Mouse (Mus musculus) urinary bladder, adult 2 months (tissue): ENCODE results near the gene Evi5. TPM values are rescaled to one million over a fixed set of nuclear protein-coding genes. Genes with fewer than 3 reads are reported as not detected.

Experiments used
- DNase-seq: peaks from one replicate; pipeline ENCODE4 v3.0.0; 2022; ENCODE audit warnings: low spot score
- polyA plus RNA-seq: library from polyadenylated mRNA; depleted of rRNA; stranded (reverse); fragments of >200 nt; gene quantifications from 2 replicates; pipeline ENCODE4 v1.2.3, GENCODE M21; 2012

Gene Evi5
- polyA plus RNA-seq, 1 experiment, result 22.4 TPM

DNA sequence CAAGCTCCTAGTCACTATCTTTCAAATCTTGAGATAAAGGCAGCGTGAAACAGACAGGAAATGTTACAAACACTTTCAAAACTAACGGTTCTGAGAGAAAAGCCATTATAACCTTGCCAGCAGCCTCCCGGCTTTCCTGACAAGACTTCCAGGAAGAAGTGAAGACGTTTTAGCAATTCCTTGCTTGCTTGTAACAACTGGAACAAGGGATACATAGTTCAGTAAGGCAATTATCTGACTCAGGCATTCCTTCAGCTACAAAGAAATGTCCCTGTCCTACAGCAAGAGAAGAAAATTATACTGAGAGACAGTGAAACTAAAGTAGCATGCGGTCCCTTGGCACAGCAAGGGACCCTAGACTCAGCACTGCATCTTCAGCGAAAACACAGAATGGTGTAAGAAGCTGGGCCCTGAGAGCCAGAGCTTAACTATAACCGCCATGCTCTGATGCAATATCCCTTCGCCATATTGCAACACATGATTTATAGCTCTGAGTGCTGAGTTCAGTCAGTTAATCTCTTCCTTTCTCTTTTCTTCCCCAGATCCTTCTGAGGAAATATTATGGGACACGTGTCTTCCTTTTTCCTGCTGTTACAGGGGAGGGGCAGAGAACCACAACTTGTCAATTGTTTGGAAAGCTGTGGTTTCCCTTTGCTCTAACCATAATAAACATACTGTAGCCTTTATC is 125.5 kb downstream of the Evi5 start:
- no peak for DNase-seq

DNA sequence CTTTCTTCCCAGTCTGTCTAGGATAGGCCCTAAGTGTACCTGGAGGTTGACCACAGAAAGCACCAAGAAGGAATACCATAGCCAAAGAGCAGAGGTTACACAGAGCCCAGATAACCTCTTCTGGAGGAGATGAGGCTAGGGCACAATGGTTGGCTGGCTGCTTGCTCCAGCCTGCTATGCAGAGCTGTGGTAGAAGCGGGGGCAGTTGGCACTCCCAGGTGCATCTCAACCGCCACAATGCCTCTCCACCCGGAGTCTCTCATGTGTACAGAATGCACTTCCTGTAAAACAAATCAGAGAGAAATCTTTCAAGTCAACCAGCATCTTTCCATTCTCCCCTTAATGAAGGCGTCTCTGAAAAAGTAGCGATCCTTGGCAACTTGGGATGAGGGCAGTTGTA is 135.9 kb downstream of the Evi5 start:
- DNase-seq, result no peak

DNA sequence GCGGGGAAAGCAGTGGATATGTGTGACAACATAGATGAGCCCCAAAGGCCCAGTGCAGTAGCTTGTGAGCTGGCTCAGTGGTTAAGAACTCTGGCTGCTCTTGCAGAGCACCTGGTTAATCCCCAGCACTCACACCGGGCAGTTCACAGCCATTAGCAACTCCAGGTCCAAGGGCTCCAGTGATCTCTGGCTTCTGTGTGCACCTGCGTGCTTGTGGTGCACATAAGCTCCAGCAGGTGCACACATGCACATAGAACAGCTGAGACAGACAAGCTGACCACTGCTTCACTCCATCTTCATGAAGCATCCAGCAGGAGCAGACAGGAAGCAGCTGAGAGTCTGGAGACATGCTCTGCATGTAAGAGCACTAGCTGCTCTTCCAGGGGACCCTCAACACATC is 136.6 kb downstream of the Evi5 start:
- no peak for DNase-seq

DNA sequence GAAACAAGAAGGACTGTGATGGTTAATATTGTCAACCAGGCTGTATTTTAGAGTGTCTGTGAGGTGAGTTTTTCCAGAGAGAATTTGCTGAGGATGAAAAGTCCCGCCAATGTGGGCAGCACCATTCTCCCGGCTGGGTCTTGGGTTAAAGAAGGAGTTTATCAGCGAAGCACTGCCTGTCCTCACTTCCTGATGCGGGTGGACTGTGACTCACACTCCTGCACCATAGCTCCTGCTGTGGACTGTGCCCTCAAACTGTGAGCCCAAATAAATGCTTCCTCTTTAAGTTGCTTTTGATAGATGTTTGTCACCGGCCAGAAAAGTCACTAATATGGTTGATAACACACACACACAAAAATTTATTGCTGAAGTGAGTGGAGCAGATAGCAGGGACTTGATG is 138.7 kb downstream of the Evi5 start:
- DNase-seq, result no peak

DNA sequence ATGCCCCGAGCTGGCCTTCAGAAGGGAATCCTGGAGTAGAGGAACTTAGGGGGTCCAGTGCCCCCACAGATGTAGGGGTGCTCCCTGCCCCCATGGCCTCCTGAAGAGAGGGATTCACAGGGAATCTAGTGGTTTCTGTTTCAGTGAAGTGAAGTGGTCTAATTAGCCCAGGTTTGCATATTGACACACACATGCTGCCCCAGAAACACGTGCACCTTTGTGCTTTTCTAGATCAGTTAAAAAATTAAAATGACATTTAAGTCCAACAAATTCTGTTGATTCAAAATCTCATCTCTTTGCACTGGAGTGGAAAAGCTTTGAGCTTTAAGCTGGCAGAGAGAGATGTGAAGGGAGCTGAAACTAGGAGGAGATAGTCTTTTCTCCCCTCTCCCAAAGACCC is 143.1 kb downstream of the Evi5 start:
- no peak for DNase-seq

DNA sequence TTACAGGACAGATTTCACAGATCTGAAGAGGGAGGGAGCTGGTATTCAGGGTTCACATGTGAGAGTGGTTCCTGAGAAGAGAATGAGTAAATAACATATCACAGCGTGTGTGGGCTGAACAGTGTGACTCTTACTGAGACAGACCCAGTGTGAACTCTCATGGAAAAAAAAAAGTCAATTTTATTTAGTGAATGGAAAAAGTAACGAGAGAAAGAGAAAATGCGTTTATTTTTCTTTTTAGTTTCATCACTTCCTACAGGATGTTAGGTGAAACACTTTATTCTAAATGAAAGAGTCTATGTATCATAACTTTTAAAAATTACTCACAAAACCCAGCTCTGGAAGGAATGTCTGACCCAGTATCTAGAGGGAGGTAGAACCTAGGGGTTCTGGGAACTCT is 143.5 kb downstream of the Evi5 start:
- no peak for DNase-seq

DNA sequence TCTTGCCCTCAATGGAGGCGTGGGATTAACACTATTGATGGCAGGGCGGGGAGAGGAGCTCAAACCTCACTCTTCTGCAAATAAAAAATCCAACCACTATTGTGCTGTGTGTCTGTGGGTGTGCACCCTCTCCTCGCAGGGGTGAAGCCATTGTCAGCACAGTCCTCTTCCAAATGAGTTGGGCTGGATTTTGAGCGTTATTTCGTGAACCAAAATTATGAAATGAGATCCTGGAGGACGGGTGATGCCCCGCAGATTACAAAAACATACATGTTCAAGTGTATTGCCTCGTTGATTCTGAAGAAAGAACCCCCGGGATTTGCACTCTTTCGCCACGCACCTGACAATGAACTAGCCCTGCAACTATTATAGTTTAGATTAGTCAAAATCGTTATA is 147.9 kb downstream of the Evi5 start:
- no peak for DNase-seq

DNA sequence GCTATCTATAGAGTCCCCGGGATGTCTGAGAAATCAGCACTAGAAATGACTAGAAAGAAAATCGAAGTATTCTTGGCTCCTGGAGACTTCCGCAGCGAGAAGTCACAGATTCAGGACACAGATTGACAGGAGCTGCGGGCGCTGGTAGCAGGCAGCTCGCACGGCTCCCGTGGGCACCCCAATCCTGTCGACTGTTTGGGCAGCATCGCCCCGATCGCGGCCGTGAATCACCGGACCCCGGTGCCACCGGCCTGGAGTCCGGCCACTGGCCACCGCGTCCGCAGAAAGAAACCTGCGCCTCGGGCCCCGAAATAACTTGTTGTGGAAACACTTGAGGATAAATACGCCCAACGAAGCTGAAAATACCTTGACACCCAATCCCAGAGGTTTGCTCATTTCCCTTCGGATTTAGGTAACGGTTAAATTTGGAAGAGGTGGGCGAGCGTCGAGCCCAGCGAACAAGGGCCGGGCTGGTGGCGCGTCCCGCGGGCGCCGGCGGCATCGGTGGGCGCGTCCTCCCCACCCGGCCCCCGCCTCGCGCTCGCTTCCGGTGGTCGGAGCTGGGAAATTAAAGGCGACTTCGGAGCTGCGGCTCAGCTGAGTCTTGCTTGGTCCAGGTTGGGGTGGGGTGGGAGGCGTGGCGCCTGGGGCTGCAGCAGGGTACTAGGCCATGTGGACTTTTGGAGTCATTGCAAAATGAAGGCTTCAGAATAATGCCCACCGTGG is 148.5 kb downstream of the Evi5 start:
- DNase-seq, result no peak

DNA sequence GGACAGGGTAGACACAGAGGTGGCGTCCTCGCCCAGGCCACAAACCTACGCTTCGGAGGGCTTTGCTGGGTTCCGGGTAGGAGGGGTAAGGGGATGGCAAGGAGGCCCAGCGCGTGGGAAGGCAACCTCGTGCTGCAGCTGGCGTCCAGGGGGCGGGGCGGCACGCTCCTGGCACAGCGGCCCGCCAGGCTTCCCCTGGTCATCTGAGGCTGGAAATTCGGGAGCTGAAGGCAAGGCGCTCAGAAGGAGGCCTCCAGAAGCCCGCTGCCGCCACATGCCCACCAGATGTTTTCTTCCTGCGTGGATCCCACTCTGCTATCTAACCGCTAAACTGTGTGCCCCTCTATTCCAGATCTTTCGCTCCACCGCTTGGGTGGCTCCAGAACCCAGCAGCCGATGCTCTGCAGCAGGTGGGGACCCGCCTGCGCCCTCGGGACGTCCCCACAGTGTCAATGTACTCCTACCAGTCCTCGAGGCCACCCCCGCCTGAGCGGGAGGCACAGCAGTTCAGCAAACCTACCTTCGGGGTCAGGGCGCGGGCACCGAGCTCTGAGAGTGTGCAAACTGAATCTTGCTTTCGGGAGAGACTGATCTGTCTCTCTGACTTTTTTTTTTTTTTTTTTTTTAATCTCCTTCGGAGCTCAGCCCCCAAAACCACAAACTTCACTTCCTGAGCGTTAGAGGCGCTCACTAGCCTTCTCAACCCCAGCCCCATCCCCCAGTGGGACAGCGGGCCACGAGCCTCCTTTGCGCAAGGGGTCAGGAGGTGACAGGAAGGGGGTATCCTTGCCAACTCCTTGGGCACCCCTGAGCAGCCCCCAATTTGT is 149.3 kb downstream of the Evi5 start, which contains the start of gene Gfi1:
TSS of gene Gfi1 (minus strand) at position 602 of the 827 bp plus-strand sequence.
- no peak for DNase-seq

DNA sequence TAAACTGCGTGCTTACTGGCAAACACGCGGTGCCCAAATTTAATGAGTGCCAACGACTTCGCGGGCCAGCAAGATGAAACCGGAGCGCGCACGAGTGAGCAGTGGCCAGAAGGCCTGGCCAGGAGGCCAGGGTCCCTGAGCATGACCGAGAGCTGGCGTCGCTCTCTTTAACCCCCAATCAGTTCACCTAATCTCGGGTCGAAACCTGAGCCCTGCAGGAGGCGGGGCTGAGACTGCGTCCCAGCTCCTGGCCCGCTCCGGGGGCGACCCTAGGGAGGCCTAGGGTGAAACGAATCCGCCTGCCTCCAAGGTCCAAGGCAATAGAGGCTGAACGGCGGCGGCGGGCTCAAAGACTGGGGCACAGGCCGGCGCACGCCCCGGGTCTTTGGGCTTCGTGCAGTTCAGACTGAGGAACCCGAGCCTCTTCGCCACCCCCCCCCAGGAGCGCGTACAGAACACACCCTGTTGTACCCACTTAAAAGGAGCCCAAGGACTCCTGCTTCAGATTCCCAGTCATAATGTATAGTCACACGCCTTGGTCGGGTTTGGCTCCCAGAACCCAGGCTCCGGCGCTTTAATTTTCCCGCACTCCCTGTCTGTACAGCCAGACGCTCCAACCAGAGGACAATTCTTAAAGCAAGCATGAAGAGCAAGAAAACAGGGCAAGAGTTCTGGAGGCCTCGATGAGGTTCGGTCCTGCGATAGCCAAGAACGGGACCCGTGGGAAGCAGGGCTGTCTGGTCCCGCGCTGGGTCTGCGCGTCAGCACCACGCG is 150.1 kb downstream of the Evi5 start:
- no peak for DNase-seq

DNA sequence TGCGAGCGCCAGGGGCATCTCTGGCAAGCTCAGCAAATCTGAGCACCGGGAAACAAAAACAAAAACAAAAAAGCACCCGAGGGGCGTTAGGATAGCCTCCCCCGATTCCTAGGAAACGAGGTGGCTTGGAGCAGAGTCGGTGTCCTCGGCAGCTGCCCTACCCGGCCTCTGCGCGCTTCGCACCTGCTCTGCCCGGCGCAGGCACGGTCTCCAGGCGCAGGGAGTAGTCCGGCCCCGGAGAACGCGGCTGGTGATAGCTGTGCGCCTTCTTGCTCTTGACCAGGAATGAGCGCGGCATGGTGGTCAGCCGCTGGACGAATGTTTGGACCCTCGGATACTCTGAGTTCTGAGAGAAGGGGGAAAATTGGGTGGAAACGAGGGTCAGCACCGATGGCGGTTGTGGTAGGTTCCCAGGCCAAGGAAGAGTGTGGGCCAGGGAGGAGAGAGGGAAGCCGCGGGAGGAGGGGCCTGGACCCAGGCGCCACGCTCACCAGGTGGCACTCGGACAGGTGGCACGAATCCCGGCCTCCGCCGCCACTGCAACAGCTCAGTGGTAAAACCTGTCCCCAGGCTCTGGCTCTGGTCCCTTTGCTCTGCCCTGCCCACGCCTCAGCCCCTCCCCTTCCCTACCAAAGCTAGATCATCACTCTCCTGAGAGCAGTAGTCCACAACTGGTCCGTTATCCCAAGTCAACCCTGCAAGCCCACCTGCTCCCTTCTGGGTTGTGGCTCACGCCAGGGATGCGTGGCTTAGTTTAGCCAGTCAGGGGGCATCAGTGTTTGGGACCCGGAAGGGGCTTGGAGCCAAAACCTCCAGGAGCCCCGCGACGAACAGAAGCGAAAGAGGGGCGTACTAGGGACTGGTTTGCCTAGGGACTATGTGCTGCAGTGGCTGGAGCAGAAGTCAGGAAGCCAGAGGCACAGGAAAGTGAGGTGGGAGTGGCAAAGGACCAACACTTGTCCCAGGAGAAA is 151.1 kb downstream of the Evi5 start:
- DNase-seq, result peak; percentile 24

DNA sequence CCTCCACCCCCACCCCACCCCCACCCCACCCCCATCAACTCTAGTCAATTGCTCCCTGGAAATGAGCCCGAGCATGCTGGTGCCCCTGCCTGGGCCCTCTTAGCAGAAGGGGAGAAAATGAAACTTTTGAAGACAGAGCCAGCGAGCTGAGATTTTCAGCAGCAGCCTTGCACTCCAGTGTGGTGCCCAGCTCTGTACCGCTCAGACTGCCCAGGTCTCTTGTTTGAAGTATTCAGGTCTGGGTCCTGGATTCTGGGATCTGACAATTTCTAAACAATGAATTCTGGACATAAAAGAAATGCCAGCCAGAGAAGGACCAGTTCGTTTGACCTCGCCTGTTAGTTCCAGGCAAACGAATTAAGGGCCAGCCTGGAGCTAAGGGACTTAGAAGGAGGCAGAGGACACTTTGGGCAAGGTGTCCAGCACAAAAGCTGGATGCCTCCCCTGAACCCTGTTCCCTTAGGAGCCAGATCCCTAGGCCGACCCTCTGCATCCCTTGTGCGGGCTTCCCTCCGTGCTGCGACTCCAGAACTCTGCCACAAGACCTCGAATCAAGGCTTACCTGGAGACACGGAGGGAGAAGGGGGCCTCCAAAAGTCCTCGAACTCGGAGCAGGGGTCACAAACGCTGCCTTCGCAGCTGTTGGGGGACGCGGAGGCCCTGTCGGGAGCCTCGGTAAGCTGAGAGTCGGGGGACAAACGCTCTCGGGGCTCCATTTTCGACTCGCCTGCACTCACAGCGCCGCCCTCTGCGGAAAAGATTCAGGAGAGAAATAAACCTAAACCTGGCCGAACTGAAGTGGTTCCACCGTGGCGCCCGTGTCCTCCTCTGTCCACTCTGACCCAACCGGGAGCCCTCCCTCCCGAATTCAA is 152.0 kb downstream of the Evi5 start:
- DNase-seq, result peak; percentile 25

DNA sequence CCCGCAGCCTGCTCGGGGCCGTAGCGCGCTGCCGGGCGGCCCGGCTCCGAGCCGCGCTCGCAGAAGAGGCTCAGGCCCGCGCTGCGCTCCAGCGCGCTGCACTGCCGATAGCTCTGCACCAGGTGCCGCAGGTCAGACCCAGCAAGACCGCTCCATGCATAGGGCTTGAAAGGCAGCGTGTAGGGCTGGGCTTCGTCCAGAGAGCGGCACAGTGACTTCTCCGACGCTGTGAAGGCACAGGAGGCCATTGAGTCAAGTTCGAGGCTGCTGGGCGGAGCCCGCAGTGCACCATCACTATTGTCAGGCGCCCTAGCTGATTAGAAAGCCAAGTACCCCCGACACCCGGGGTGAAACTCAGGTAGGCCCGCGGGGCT is 153.3 kb downstream of the Evi5 start:
- peak; percentile 31 for DNase-seq

DNA sequence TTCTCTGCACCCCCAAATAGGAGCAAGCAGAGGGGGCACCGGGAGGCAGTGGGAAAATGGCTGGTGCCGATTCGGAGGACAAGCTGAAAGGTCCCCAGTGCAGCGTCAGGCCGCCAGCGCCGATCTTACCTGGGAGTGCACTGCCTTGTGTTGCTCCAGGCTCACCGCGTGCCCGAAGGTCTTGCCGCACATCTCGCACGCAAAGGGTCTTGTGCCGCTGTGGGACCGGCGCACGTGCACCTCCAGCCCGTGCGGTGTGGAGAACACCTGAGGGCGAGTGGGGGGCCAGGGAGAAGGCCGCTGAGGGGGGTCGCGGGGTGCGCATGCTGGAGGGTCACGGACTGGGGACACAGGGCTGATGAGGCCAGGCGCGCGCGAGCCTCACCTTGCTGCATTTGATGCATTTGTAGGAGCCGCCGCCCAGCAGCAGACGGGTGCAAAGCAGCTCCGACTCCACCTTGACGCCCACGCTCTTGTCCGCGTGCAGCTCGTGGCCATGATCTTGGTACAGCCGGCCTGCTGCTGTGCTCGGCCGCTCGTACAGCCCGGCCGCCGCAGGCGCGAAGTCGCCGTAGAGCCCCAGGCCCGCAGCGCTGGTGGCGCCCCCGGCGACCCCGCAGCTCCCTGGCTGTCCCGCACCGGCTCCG is 153.8 kb downstream of the Evi5 start:
- no peak for DNase-seq

DNA sequence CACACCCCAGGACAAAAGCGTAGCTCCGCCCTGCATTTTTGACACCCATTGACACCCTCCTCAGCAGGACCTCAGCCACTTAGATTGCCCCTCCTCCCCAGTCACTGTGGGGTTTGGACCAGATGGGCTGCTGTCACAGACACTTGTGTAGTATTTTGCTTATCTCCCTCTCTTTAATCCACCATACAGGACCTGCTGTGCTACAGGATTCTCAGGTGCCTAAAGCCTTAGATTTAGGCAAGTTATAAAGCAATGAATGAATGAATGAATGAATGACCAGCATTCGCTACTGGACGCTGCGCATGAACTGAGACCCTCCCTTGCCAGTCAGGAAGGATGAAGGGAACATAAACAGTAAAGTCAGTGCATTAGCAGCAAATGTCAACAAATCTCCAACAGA is 154.4 kb downstream of the Evi5 start:
- DNase-seq, result no peak

DNA sequence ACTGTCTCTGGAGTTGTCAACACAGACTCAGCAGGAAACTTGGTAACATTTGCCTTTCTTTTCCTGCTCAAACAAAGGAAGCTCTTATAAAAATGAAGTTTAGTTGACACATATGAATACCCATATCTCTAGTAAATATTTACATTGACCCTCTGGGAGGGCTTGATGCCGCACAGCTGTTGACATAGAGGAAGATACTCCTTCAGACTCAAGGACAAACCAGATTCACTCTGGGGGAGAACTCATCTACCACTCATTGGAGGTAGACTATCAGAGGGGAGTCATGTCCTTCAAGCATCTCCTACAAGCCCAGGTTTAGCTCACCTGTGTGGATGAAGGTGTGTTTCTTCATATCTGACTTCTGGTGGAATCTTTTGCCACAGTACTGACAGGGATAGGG is 155.1 kb downstream of the Evi5 start:
- no peak for DNase-seq

DNA sequence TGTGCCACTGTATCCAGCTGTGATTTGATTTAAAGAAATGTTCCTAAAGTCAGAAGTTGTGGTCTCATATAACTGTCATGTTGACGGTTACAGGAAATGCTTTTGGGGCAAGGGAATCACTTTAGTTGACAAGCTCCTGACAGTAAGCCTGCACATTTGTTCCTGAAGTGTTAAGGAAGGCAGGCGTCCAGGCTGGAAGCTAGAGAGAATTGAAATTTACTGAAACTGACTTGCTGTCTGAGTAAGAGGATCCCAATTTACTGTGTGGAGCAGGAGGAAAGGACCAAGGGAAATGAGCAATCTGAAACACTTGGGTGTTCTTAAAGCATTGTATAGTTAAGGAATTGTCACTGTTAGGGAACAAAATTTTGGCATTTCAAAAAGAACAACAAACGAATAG is 155.7 kb downstream of the Evi5 start:
- DNase-seq, result no peak

DNA sequence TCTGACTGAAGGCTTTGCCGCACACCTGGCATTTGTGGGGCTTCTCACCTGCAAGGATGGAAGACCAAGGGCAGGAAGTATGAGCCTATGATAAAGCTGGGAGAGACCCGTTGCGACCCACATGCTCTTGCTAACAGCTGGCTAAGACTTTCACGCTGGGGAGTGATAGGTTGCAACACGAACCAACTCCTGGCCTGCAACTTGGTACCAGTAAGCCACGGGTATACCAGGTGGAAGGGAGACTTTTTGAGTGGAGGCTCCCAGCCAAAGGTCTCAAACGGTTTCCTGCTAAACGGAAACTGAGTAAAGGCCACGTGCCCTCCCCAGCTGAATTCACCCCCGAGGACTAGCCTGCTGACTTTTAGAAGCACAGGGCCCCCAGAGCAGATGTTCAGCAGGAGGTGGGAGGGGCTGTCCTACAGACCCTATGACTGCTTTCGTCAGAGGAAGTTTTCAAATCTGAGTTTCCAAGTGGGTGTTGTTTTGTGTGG is 157.0 kb downstream of the Evi5 start:
- no peak for DNase-seq

DNA sequence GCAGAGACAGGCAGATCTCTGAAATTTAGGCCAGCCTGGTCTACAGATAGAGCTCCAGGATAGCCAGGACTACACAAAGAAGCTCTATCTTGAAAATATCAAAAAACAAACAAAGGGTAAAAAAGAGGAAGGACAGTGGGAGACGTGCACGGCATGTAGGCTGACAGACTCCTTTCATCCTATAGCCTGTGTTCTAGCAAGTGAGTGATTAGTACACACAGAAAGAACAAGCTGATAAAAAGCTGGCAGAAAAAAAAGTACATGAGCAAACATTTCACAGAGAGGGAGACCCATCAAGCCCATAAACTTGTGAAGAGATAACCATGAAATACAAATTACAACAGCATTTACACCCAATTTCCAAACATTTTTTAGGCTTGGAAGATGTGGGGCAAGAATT is 163.2 kb downstream of the Evi5 start:
- DNase-seq, result no peak
